Mouse (Mus musculus) frontal cortex, postnatal 36 days (tissue): ENCODE results near the gene Gckr.

Experiments used
- DNase-seq, 2 experiments: peaks; one replicate each; pipeline ENCODE4 v3.0.0; 2022; ENCODE audit warnings: low spot score in 2 of 2

Gene Gckr

GRCm38 (mm10) chr5:31297047-31297757, at the start of gene Gckr:
TSS of gene Gckr (plus strand) at chr5:31297443.
- DNase-seq, result no peak

DNA sequence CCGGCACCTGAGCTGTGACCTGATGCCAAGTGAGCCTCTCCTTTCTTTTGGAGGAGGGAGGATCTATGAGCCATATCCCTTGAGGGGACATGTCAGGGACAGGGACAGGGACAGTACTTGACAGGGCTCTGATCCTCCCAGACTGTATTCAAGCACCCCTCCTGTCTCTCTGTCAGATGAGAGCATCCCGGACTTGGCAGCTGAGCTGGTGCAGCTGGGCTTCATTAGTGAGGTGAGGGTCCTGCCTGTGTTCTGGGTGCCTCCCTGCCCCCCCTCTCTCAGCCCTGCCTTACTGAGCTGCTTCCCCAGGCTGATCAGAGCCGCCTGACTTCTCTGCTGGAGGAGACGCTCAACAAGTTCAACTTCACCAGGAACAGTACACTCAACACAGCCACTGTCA, 46.5 kb upstream of the Gckr start:
- no peak for DNase-seq

GRCm38 (mm10) chr5:31251541-31252101, 45.6 kb upstream of the Gckr start, which contains the start of gene Krtcap3:
TSS of gene Krtcap3 (plus strand) at chr5:31251691.
- no peak for DNase-seq

DNA sequence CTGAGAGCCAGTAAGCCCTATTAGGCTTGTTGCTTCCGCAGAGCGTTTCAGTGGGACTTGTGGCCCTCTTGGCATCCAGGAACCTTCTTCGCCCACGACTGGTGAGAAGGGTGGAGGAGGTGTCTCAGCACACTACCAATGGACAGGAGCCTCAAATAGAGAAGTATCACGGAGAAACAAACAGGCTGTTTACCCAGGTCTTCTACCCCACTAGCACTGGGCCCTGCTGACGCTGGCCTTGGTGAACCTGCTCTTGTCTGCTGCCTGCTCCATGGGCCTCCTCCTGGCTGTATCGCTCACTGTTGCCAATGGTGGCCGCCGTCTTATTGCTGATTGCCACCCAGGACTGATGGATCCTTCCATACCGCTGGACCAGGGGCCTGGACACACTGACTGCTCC, 45.1 kb upstream of the Gckr start:
- DNase-seq, result no peak

- DNase-seq, result no peak
Measured at GRCm38 (mm10) chr5:31252795-31253545, 44.3 kb upstream of the Gckr start.

- DNase-seq, result no peak
Measured at GRCm38 (mm10) chr5:31253806-31254205, 43.4 kb upstream of the Gckr start.

GRCm38 (mm10) chr5:31254452-31254851, 42.8 kb upstream of the Gckr start:
- DNase-seq, result no peak

- DNase-seq, result no peak
Measured at GRCm38 (mm10) chr5:31254901-31255300, 42.3 kb upstream of the Gckr start.

DNA sequence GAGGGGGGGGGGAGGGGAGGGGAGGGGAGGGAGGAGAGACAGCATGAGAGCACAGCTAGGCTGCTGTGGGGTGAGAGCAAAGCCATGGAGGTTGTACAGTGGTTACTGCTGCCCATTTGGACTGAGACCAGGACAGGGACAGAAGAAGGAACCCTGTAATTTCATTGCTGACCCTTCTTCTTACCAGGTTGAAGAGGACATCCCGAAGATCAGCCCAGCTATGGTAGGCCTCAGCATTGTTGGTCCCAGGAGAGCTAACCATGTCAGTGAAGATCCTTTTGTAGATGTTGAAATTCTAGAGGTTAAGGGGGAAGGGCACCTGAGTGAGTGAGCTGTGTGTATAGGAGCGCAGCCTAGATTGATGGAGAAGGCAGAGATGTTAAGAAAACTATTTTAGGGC, 41.9 kb upstream of the Gckr start:
- DNase-seq, result no peak

- no peak for DNase-seq
Measured at GRCm38 (mm10) chr5:31255971-31256370, 41.3 kb upstream of the Gckr start.

DNA sequence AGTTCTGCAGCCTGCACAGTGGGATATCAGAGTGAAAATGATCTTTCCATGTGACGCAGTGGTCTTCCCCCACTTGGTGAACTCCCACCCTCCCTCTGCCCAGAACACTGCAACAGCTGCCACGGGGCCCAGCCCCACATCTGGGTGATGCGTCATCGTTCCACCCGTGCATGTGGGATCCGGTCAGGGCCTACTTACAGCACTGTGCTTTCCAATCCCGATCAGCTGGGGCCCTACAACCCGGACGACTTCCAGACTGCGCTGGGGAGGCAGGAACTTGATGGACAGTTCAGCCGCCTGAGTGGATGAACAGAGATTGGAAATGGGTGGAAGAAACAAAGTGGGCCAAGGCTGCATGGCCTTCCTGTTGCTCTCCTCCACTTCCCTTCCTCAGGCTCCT, 39.6 kb upstream of the Gckr start:
- DNase-seq, result no peak

- no peak for DNase-seq
Measured at GRCm38 (mm10) chr5:31266101-31266500, 31.1 kb upstream of the Gckr start.

GRCm38 (mm10) chr5:31267686-31268085, 29.6 kb upstream of the Gckr start:
- no peak for DNase-seq

DNA sequence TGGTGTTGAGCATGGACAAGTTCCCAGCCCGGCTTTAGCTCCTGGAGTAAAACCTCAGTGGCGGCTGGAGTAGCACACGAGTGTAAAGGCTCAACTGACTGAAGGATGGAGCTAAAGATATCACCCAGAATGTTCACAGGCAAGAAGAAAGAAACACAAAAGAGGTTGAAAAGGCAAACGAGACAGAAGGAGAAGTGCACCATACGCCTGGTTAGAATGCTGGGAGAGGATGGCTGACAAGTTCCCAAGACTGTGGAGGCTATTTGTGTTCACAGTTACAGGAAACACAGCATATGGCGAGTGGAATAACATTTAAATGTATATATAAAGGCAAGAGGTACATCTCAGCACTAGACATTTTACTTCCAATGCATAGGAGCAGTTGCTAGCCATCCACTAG, 24.2 kb upstream of the Gckr start:
- peak in 1 of 2 experiments; percentile 52 for DNase-seq

- no peak for DNase-seq
Measured at GRCm38 (mm10) chr5:31279245-31279988, 17.8 kb upstream of the Gckr start.

DNA sequence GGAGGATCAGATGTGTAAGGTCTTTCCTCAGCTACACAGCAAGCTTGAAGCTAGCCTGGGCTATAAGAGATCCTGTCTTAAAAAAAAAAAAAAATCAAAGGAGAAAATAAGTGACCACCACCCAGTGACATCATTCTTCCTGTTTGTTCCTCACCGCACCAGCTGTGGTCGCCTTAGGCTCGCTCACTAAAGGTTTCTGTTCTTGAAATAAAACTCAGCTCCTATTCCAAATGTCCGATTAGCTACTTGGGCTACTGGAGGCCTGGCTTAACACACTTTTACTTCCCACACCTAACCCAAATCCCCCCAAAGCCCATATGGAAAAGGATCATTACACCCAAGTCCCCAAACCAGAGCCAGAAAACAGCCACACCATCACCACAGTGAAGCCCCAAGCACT, 9.0 kb upstream of the Gckr start:
- no peak for DNase-seq

DNA sequence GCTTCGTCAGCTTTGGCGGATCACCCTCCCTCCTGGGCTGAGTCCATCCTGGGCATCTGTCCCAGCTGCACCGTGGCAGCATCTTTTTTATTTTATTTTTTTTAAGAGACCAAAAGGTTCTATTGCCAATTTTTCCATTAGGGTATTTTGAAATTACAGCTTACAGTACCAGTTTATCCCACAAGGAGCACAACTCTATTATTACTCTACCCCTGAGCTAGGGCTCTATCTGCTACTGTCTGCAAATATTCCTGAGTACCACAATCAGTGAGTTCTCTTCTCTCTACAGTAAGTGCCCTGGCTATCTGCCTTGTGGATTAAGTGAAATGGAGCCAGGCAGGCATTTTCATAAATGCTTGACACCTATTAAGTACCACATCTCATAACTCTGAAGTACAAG, 8.6 kb upstream of the Gckr start:
- no peak for DNase-seq

- DNase-seq, result no peak
Measured at GRCm38 (mm10) chr5:31289626-31290230, 7.5 kb upstream of the Gckr start.

DNA sequence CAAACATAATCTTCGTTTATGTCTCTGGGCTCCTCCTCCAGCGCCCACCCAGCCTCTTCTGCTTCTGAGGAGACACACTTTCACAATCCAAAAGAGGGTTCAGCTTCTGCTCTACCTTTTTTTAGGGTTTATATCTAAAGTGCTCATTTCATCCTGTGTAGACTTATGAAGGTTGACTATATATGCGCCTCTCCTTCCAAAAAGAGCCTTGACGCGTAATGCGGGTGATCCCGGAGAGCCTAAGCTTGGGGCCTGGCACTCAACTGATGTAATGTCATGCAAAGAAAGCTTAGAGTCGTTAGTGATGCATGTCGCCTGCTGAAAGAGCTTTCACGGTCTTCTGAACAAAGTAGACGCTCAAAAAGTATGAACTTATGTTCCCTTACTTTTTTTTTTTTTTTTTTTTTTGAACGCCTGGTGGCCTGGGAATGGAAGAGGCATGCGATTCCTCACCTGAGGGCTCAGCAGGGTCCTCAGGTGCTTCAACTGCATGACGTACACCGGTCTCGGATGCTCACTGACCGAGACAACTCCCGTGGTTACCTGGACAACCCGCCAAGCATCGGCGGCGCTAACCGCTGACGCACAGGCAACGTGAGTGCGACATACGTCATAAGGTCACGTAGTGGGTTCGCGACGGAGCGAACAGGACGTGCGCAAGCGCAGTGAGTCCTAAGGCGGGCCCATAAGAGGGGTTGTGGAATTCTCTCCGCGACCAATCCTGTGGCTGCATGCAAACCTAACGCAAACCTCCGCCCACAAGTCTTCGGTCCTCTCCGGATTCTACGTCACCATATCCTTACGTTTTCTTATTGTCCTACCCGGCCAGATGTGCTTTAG, 6.5 kb upstream of the Gckr start, which contains the start of gene Ift172:
TSS of gene Ift172 (minus strand) at position 596 of the 840 bp plus-strand sequence.
- peak; percentile 94 to 97 for DNase-seq

DNA sequence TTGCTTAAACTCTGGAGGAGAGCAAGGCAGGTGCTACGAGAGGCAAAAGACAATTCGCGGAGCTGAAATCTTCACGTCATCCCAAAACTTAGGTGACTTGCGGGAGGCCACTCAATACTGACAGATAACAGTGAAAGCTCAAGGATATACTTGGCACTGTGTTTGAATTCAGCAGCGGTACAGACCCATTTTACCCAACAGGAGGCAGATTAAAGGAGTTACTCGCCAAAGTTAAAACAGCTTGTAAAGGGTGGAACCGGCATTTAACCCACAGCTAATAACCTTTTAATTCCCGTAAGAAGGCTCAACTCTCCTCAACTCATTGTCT, 5.9 kb upstream of the Gckr start:
- no peak for DNase-seq
